Mouse (Mus musculus) myocyte (in vitro differentiated cells): ENCODE measurements around the gene Jmjd1c.

ENCODE experiments used
- E2F4 ChIP-seq: IDR thresholded peaks from one replicate; pipeline ENCODE4 v1.6.1; 2011; ENCODE audit warnings: mild to moderate bottlenecking, control low read depth, moderate library complexity; ENCODE audit not compliant: insufficient read depth
- MAX ChIP-seq: IDR thresholded peaks from one replicate; pipeline ENCODE4 v1.6.1; 2011; ENCODE audit warnings: low read depth, mild to moderate bottlenecking, control low read depth
- MYOD1 ChIP-seq, 3 experiments: IDR thresholded peaks; one replicate each; pipeline ENCODE4 v1.6.1; 2011; ENCODE audit warnings: control low read depth in 2 of 3, low read depth in 2 of 3, mild to moderate bottlenecking in 2 of 3, moderate library complexity in 1 of 3; ENCODE audit not compliant: insufficient read length in 2 of 3, control insufficient read depth in 1 of 3
- MYOG ChIP-seq, 3 experiments: IDR thresholded peaks; one replicate each; pipeline ENCODE4 v1.6.1; 2011; ENCODE audit warnings: control low read depth in 2 of 3, low read depth in 2 of 3, mild to moderate bottlenecking in 2 of 3; ENCODE audit not compliant: insufficient read length in 2 of 3, control insufficient read depth in 1 of 3, insufficient read depth in 1 of 3
- POLR2A ChIP-seq: IDR thresholded peaks from one replicate; pipeline ENCODE4 v1.6.1; 2011; ENCODE audit warnings: low read depth, mild to moderate bottlenecking, control low read depth, moderate library complexity; ENCODE audit not compliant: insufficient read length
- POLR2AphosphoS2 ChIP-seq: IDR thresholded peaks from one replicate; pipeline ENCODE4 v1.6.1; 2011; ENCODE audit warnings: low read depth, control low read depth; ENCODE audit not compliant: insufficient read length
- TCF12 ChIP-seq: IDR thresholded peaks from one replicate; pipeline ENCODE4 v1.6.1; 2011; ENCODE audit warnings: mild to moderate bottlenecking, control low read depth; ENCODE audit not compliant: poor library complexity, insufficient read depth, severe bottlenecking
- TCF3 ChIP-seq: IDR thresholded peaks from one replicate; pipeline ENCODE4 v1.6.1; 2011; ENCODE audit warnings: low read depth, control low read depth; ENCODE audit not compliant: insufficient read length
- USF1 ChIP-seq: IDR thresholded peaks from one replicate; pipeline ENCODE4 v1.6.1; 2011; ENCODE audit warnings: low read depth, mild to moderate bottlenecking, control low read depth, moderate library complexity

GRCm38 (mm10) chr10:67216872-67217271, 120.9 kb downstream of the Jmjd1c start:
- no peak for TF ChIP-seq TCF12
- TF ChIP-seq TCF3: no peak
- no peak for TF ChIP-seq USF1
- TF ChIP-seq POLR2A: no peak
- TF ChIP-seq POLR2AphosphoS2: no peak
- no peak for TF ChIP-seq E2F4
- no peak for TF ChIP-seq MYOD1 (IDR thresholded peaks at IDR 0.05; ENCODE audit: control insufficient read depth in 1 of 3, insufficient read length in 2 of 3, low read depth in 2 of 3)
- TF ChIP-seq MAX: no peak
- no peak for TF ChIP-seq MYOG (IDR thresholded peaks at IDR 0.05; ENCODE audit: control insufficient read depth in 1 of 3, insufficient read depth in 1 of 3, insufficient read length in 2 of 3, low read depth in 2 of 3)
